Mouse (Mus musculus) urinary bladder, adult 2 months (tissue): ENCODE results near the gene Cma2. TPM values are rescaled to one million over a fixed set of nuclear protein-coding genes. Genes with fewer than 3 reads are reported as not detected.
"Not testable (repeated sequence)": the region's sequence is repeated elsewhere in the genome, so short reads cannot be mapped to it uniquely, and the experiment has no call there.

Source experiments
- DNase-seq: peaks from one replicate; pipeline ENCODE4 v3.0.0; 2022; ENCODE audit warnings: low spot score
- polyA plus RNA-seq: library from polyadenylated mRNA; depleted of rRNA; stranded (reverse); fragments of >200 nt; gene quantifications from 2 replicates; pipeline ENCODE4 v1.2.3, GENCODE M21; 2012; rRNA removed

Gene Cma2
- polyA plus RNA-seq = 0.07 TPM in 1 of 2 replicates, not detected in the other

GRCm38 (mm10) chr14:55950346-55951030 lies at the start of gene Cma2:
TSS of gene Cma2 (plus strand) at chr14:55950980.
- no peak for DNase-seq

DNA sequence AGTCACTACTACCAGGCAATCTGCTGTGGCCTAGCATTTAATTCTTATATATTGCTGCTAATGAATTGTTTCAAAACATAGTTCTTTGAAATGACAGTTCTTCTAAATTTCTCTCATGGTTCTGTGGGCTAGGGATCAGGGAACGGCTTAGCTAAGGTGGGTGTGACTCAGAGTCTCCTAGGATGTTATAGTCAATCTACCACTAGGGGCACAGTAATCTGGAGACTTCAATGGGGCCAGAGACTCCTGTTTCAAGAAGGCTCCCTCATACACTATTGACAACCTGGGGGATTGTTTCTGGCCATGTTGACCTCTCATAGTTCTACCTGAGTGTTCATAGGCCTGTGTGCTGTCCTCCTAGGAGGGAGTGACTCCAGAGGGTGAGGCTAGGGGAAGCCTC lies 45.3 kb upstream of the Cma2 start:
- DNase-seq = no peak

GRCm38 (mm10) chr14:55913406-55913805 lies 37.4 kb upstream of the Cma2 start:
- no peak for DNase-seq

GRCm38 (mm10) chr14:55918240-55919082 lies 32.3 kb upstream of the Cma2 start:
- no peak for DNase-seq

GRCm38 (mm10) chr14:55922475-55923232 lies 28.1 kb upstream of the Cma2 start:
- no peak for DNase-seq

DNA sequence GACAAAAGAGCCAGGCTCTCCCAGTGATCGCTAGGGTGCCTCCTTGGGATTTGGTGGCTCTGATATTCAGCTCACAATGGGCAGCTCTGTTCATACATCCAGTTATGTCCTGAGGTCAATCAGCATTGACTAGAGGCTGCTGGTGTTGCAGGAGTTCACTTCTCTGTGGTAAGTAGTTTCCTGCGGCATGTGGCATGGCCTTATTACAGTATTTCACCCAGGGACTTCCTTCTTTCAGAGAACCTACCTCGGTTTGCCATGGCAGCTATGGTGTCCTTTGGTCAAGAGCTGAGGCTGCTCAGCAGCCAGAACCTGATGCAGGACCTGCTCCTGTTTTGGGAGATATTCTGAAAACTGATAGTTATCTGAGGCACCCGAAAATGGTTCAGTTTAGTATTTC lies 23.9 kb upstream of the Cma2 start:
- DNase-seq = no peak

DNA sequence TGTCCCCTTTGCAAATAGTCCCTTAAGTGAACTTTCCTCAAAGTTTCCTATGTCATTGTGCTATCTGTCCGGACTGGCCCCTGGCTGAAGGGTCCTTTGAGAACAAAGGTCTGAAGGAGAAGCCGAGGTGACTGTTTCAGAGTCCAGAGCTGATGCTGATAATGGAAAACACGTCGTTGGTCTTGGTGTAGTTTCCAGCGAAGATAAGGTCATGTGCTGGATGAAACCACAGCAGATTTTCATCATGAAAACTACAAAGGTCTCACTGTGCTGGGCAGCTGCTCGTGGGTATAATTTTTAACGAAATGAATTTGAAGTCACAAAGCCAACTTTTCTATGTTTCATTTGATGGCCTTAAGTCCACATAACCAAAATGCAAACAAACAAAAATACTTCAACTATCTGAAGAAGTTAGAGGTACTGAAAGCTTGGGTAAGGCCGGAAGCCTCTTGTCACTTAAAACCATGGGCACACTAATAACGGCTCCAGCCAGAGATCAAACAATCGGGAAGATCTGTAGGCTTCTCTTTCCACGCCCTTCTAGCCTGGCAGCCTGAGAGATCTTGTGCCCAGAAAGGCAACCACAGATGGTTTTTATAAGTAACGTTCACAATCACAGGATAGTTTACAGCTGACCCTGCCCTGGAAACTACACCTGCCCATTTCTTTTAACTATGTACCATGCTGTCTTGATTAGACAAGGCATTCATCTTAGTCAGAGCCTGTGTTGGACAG lies 21.4 kb upstream of the Cma2 start:
- no peak for DNase-seq

GRCm38 (mm10) chr14:55933586-55933985 lies 17.2 kb upstream of the Cma2 start:
- no peak for DNase-seq

DNA sequence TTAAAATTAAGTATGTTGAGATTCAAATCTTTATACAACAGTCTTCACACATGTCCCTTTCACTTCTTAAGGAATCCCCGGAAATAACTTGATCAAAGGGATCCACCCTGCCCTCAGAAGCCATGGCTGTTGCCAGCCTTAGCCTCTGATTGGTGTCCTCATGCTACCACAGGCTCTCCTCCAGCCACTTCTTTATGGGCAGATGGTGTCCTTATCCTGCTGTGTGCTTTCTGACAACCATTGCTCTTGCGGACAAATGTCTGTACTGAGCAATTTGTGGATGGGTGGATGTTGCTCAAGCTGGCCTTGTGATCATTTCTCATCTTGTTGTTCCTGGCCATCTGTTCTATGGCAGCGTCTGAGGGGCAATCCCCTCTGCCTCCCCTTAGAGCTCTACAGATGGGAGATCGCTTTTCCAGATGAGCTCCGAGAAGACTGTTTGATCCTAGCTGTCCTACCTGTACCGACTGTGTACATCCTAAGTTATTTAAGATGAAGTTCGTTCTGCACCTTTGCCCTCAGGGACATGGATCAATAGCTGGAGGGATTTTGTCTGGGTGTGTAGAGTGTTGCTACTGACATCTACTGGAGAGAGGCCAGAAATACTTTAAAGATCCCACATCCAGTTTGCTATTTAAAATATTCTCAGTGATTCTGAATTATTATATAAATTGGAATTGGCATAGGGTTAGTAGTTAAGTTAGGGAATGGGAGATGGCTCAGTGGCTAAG lies 10.5 kb upstream of the Cma2 start:
- DNase-seq = no peak

DNA sequence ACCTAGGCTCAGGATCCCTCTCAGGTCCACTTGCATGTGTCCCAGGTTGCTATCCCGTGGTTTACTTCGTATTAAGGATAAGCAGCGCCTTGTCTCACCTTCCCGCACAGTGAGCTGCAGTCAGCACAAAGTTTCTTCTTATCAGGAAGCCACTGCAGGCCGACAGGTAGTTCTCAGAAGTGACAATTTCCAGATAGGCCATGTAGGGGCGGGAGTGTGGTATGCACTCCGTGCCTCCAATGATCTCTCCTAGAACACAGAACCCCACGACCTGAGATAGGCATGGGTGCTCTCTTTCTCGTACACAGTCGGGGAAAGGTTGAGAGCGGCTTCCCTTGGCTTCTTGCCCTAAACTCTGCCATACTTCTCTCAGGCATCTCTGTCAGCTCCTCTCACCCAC lies 7.2 kb upstream of the Cma2 start:
- DNase-seq = no peak

DNA sequence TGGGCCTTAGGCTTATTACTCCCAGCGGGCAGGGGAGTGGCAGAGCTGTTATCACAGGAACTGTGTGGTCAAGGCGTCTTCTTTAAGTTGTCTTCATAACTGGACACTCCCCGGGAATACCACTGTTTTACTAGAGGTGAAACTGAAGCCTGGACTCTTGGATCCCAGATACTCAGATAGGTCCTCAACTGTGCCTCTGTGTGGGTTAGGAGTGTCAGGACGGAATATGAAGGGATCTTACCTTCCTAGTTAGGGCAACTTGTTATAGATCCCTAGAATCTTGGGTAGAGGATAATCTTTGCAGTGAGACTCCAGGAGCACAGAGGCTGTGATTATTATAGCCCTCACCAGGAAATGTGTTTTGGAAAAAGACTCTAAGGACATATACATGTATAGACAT lies 6.2 kb upstream of the Cma2 start, which contains the start of gene Cma1:
Gene Cma1, minus strand, starts transcription at position 101 of the 400 bp plus-strand sequence.
- no peak for DNase-seq

- DNase-seq = no peak
Observed at GRCm38 (mm10) chr14:55946269-55946969, 4.4 kb upstream of the Cma2 start.

GRCm38 (mm10) chr14:55963263-55963662 lies 12.5 kb downstream of the Cma2 start:
- no peak for DNase-seq

- not testable (repeated sequence) for DNase-seq
Observed at GRCm38 (mm10) chr14:55963900-55964299, 13.1 kb downstream of the Cma2 start.

GRCm38 (mm10) chr14:55987464-55987863 lies 36.7 kb downstream of the Cma2 start:
- DNase-seq = not testable (repeated sequence)

DNA sequence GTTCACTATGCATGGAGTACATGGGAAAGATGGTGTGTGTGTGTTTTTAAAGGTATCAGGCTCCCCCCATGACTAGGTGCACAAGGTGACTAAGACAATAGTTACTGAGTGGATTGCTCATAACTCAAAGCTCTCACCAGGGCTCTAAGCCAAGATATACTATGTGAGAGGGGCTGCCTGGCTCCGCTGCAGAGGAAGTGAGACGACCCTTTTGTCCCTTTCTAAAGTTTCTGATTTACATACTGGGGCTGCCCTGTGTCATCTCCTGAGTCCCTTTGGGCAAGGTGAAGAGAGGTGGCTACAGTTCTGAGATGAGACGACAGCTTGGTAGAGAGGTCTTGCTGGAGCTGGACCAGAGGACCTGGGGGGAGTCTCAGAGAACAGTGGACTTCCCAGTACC lies 62.4 kb downstream of the Cma2 start:
- no peak for DNase-seq

DNA sequence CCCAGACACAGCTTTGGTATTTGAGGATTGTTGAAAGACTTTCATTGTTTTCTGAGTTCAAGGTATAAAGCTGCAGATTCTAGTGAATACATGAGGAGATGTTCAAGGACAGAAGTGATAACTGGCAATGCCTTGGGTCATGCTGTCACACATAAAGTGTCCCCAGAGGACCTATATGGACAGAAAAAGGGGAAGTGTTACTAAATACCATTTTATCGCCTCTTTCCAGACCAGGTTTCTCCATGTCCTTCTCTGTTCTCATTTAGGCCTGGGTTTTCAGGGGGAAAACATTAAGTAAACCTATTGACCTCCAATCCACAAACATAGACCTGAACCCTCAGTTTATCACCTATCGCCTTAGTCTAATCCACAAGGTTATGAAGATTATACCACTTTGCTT lies 63.1 kb downstream of the Cma2 start:
- DNase-seq = no peak

DNA sequence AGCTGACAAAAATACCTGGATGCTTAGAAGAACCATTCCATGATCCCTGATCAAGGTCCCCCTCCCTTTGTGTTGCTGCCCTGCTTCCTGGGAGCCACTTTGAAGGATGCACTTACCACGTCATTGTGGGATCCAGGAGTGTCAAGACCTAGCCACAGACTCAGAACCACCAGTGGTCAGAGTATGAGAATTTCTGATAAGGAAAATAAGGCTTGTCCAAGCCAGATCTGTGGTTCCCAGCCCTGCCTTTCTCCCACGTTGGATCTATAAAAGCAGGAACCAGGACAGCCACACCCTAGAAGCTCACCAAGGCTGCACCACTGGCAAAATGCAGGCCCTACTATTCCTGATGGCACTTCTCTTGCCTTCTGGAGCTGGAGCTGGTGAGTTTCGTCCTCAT lies 66.9 kb downstream of the Cma2 start, which contains the start of gene Mcpt1:
Gene Mcpt1, plus strand, starts transcription at position 301 of the 400 bp plus-strand sequence.
- DNase-seq = not testable (repeated sequence)

GRCm38 (mm10) chr14:56019446-56019845 lies 68.7 kb downstream of the Cma2 start:
- no peak for DNase-seq

GRCm38 (mm10) chr14:56021305-56021704 lies 70.5 kb downstream of the Cma2 start:
- DNase-seq = not testable (repeated sequence)
